Mouse (Mus musculus) intestine, embryonic 14.5 days (tissue): ENCODE measurements around the gene Pemt. TPM values are rescaled to one million over a fixed set of nuclear protein-coding genes. Genes with fewer than 3 reads are reported as not detected.
A peak's percentile ranks its signal among the peaks of the same experiment; 100 is the strongest.
"Not testable (repeated sequence)": the region's sequence is repeated elsewhere in the genome, so short reads cannot be mapped to it uniquely, and the experiment has no call there.

Experiments
- ATAC-seq: fragments of 200-750 bp; cut with Nextera tagmentation; replicated peaks from 2 replicates; pipeline ENCODE4 v1.8.0; 2017; ENCODE audit warnings: low read depth, moderate number of reproducible peaks, moderate TSS enrichment, moderate library complexity; ENCODE audit not compliant: low FRiP score, low TSS enrichment
- DNase-seq: peaks from one replicate; pipeline ENCODE4 v3.0.0-alpha.2; 2018; ENCODE audit warnings: low spot score
- H3K27ac ChIP-seq: fragments of 300-500 bp; sonication (generic); 2 replicates; pipeline ENCODE4 v1.5.1; 2014; ENCODE audit warnings: low read depth, mild to moderate bottlenecking, control low read depth
- H3K27me3 ChIP-seq: fragments of 300-500 bp; sonication (generic); replicated peaks from 2 replicates; pipeline ENCODE4 v1.6.1; 2014; ENCODE audit warnings: low read length, control low read depth; ENCODE audit not compliant: control insufficient read depth, insufficient read depth
- H3K36me3 ChIP-seq: fragments of 300-500 bp; sonication (generic); 2 replicates; pipeline ENCODE4 v1.6.1; 2014; ENCODE audit warnings: low read length, control low read depth; ENCODE audit not compliant: control insufficient read depth, insufficient read depth
- H3K4me1 ChIP-seq: fragments of 300-500 bp; sonication (generic); replicated peaks from 2 replicates; pipeline ENCODE4 v1.6.1; 2014; ENCODE audit warnings: low read length, control low read depth, mixed read lengths; ENCODE audit not compliant: control insufficient read depth, insufficient read depth
- H3K4me2 ChIP-seq: fragments of 300-500 bp; sonication (generic); 2 replicates; pipeline ENCODE4 v1.6.1; 2014; ENCODE audit warnings: low read length
- H3K4me3 ChIP-seq: fragments of 300-500 bp; sonication (generic); 2 replicates; pipeline ENCODE4 v1.5.1; 2014; ENCODE audit warnings: low read depth, low read length, control low read depth, mixed read lengths
- H3K9ac ChIP-seq: fragments of 300-500 bp; sonication (generic); 2 replicates; pipeline ENCODE4 v1.6.1; 2014; ENCODE audit warnings: mild to moderate bottlenecking, low read length
- H3K9me3 ChIP-seq: fragments of 300-500 bp; sonication (generic); 2 replicates; pipeline ENCODE4 v1.6.1; 2016; ENCODE audit warnings: low read length, control low read depth; ENCODE audit not compliant: control insufficient read depth
- WGBS: fragments of 180-500 bp; shearing (Covaris S2); extraction: QIAGEN DNeasy Blood & Tissue Kit; methylation state at CpG from one replicate; pipeline ENCODE4 v1.1.7; 2014; 5-methylcytosine and 5-hydroxymethylcytosine counted together
- polyA plus RNA-seq: library from polyadenylated mRNA; unstranded; fragments of >200 nt; fragmentation: Nextera tagmentation; extraction: Ambion mirVana; gene quantifications from 2 replicates; pipeline ENCODE4 v1.2.1, GENCODE M21; 2014

Gene Pemt
- polyA plus RNA-seq, 1 experiment from 2014 or later: 9.1 TPM

DNA sequence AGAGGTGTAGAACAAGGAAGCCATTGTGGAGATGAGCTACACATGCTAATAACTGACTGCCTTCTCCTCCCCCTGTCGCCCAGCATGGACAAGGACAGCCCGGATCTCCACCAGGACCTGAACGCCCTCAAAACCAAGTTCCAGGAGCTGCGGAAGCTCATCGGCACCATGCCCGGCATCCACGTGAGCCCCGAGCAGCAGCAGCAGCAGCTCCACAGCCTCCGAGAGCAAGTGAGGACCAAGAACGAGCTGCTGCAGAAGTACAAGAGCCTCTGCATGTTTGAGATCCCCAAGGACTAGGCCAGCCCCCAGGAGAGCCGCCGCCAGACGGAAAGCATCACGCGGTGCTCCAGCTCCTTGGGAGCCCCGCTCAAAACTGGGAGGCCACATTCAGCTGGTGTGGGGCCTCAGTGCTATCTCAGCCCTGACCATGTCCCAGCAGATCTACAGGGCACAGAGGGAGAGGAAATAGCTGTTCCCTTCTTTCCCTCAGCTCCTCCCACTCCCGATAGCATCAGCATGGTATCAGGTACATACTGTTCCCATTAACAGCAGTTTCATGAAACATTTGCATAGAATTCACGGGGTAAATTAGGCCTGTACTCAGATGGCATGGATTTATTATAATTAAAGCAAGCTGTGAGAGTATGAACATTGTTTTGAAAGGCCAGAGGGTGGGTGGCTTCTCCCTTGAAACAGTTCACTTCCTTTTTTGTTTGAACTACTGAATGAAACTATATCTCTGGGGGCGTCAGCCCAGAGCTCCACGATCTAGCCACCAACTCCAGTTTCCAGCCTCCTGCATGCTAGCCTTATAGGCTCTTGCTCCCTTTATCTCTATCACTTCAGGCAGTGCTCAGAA is 85.6 kb downstream of the Pemt start:
- Histone ChIP-seq H3K27me3 (peaks cover 16% of the 10 kb centered on the region), H3K4me3 (no peak overlapping the region), H3K36me3 (peaks cover 26% of the 10 kb centered on the region), H3K27ac (no peak overlapping the region), H3K4me1 (peaks cover 4% of the 10 kb centered on the region; the same call in 1 of the 2 replicates), H3K9ac (no peak overlapping the region), H3K9me3 (no peaks in the 10 kb centered on the region), H3K4me2 (no peak overlapping the region)
- WGBS: 90% methylated on average over 20 of the region's 20 CpGs
- no peak for ATAC-seq
- no peak for DNase-seq

DNA sequence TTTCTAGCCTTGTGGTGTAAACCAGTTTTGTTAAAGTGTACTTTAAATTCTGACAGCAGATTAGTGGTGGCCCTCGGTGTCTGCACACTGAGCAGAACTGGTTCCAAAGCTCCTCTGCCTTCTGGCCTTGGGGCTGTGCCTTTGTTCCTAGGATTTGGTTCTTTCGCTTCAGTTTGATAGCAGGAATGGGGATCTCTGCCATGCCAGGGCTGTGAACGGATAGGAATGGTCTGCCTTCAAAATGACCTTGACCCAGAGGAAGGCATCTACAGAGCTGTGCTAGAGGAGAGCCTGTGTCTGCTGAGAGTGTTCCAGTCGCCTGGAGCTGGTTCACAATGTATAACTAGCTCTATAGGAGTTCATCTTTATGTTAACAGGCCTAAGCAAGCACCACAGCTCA is 86.8 kb downstream of the Pemt start:
- ATAC-seq (no peak), DNase-seq (no peak)
- H3K9ac ChIP-seq: no peak overlapping the region
- H3K4me1 ChIP-seq: no peaks in the 10 kb centered on the region; the same call in 1 of the 2 replicates
- H3K36me3 ChIP-seq: peaks cover 30% of the 10 kb centered on the region
- no peak overlapping the region for H3K4me2 ChIP-seq
- H3K4me3 ChIP-seq: no peak overlapping the region
- 67% methylated on average over 4 of the region's 4 CpGs for WGBS
- no peak overlapping the region for H3K27ac ChIP-seq
- H3K27me3 ChIP-seq: peaks cover 16% of the 10 kb centered on the region
- no peaks in the 10 kb centered on the region for H3K9me3 ChIP-seq

DNA sequence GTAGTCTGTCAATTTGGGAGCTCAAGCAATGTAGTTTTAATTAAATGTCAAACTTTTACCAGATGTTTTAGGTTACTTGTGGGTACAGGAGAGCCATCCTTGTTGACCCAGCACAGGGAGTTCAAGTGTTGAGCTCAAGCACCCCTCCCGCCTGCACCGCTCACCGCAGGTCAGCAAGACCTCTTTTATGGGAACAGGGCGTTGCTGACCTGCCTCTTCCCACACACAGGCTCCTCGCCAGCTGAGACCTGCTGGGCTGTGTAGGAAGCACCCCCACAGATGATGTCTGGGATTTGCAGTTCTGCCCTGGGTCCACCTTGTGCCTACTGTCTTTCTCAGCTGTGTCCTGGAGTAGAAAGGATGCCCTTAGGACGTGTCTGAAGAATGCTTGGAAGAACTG is 89.5 kb downstream of the Pemt start:
- Histone ChIP-seq H3K4me1 (no peaks in the 10 kb centered on the region), H3K9ac (no peak overlapping the region), H3K27me3 (no peaks in the 10 kb centered on the region), H3K9me3 (no peaks in the 10 kb centered on the region), H3K4me2 (no peak overlapping the region), H3K4me3 (no peak overlapping the region), H3K27ac (no peak overlapping the region), H3K36me3 (peaks cover 18% of the 10 kb centered on the region)
- ATAC-seq (no peak), DNase-seq (no peak)
- 85% methylated on average over 6 of the region's 6 CpGs for WGBS

DNA sequence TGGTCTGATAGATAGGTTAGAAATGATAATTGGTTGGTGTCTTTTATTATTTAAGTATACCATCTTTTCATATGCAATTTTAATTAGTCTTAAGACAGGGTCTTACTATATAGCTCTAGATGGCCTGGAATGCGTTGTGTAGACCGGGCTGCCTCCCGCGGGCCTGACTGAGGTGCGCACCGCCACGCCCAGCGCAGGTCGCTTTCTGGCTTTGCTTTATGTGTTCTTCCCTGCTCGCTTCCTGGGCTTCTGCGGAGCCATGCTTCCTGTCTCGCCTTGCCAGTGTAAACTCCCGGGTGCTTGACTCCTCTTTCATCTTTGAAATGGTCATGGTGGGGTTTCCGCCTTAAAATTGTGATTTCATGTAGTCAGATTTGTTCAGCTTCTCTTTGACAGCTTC is 93.4 kb downstream of the Pemt start:
- no peak overlapping the region for H3K4me2 ChIP-seq
- no peaks in the 10 kb centered on the region for H3K27me3 ChIP-seq
- H3K9me3 ChIP-seq: no peaks in the 10 kb centered on the region
- ATAC-seq (no peak), DNase-seq (no peak)
- H3K36me3 ChIP-seq: peaks cover 11% of the 10 kb centered on the region; the same call in 1 of the 2 replicates
- H3K27ac ChIP-seq: no peak overlapping the region
- H3K9ac ChIP-seq: no peak overlapping the region
- H3K4me3 ChIP-seq: no peak overlapping the region
- H3K4me1 ChIP-seq: peaks cover 10% of the 10 kb centered on the region
- WGBS: 80% methylated on average over 14 of the region's 14 CpGs

DNA sequence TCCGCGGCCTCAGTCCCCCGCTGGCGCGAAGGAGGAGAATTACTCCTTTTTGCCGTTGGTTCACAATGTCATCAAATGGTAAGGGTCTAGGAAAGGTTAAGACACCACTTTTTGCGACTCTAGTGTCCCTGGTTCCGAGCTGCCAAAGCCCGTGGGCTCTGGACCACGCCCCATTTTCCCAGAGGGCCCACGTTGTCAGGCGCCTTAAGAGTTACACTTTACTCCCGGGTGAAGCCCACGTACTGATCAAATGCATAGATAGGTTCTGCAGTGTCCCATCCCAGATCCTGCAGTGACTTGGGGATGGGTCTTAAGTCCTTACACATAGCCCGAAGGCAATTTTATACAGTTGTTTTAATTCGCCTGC is 97.9 kb downstream of the Pemt start:
- H3K4me1 ChIP-seq: peaks cover 14% of the 10 kb centered on the region
- H3K9me3 ChIP-seq: no peaks in the 10 kb centered on the region
- ATAC-seq (peak; percentile 70), DNase-seq (peak; percentile 66)
- peak overlapping the region; percentile 99 for H3K4me3 ChIP-seq
- peak overlapping the region; percentile 99 for H3K9ac ChIP-seq
- H3K4me2 ChIP-seq: peak overlapping the region; percentile 93
- no peaks in the 10 kb centered on the region for H3K27me3 ChIP-seq
- 0 out of 2 replicates have a peak, but pooled peaks cover 7% of the 10 kb centered on the region for H3K36me3 ChIP-seq
- 1% methylated on average over 16 of the region's 16 CpGs for WGBS
- peak overlapping the region; percentile 79 for H3K27ac ChIP-seq

DNA sequence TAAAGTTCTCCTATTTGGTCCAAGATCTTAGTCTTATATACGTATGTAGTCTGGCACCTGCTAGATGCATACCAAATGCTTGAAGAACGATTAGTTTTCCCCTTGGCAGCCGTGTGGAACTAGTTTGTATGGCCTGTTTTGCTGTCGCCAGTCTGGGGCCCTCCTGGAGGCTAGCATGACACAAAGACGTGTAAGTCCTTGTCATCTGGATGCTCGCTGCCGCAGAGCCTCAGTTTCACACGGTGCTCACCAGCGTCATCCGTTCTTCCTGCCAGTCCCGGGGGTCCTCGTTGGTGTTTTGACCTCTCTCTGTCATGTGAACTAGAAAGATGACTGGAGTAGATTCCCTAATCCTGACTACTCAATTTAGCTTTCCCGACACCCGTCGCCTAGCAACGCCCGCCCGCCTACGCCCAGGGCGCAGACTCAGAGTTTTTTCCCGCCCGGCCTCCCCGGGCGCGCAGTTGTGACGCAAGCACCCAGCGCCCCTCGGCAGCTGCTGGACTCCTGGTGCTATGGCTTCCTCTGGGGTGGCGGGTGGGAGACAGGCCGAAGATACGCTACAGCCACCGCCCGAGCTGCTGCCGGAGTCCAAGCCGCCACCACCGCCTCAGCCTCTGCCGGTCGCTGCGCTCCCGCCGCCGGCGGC is 98.4 kb downstream of the Pemt start, which contains the start of gene Med9:
Gene Med9, plus strand, starts transcription at position 455 of the 649 bp plus-strand sequence.
- Histone ChIP-seq H3K9me3 (no peaks in the 10 kb centered on the region), H3K4me3 (peak within 1 kb of the TSS; percentile 99), H3K27me3 (no peaks in the 10 kb centered on the region), H3K36me3 (0 out of 2 replicates have a peak, but pooled peaks cover 7% of the 10 kb centered on the region), H3K4me2 (peak within 1 kb of the TSS; percentile 93), H3K27ac (peak within 1 kb of the TSS; percentile 79), H3K4me1 (peaks cover 14% of the 10 kb centered on the region), H3K9ac (peak within 1 kb of the TSS; percentile 99)
- DNase-seq (peak; percentile 97), ATAC-seq (peak; percentile 97)
- under 1% methylated on average over 43 of the region's 43 CpGs for WGBS

DNA sequence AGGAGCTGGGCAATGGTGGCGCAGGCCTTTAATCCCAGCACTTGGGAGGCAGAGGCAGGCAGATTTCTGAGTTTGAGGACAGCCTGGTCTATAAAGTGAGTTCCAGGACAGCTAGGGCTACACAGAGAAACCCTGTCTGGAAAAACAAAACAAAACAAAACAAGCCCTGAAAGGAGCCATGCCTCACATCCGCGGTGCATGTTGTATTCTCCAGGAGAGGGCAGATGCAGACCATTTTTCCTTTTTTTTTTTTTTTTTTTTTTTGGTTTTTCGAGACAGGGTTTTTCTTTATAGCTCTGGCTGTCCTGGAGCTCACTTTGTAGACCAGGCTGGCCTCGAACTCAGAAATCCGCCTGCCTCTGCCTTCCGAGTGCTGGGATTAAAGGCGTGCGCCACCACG is 101.4 kb downstream of the Pemt start:
- H3K27ac ChIP-seq, H3K9ac ChIP-seq, H3K9me3 ChIP-seq, DNase-seq, H3K36me3 ChIP-seq, H3K4me2 ChIP-seq, H3K27me3 ChIP-seq, H3K4me3 ChIP-seq, ATAC-seq: not testable (repeated sequence)
- peaks cover 14% of the 10 kb centered on the region for H3K4me1 ChIP-seq
- 93% methylated on average over 9 of the region's 10 CpGs for WGBS

DNA sequence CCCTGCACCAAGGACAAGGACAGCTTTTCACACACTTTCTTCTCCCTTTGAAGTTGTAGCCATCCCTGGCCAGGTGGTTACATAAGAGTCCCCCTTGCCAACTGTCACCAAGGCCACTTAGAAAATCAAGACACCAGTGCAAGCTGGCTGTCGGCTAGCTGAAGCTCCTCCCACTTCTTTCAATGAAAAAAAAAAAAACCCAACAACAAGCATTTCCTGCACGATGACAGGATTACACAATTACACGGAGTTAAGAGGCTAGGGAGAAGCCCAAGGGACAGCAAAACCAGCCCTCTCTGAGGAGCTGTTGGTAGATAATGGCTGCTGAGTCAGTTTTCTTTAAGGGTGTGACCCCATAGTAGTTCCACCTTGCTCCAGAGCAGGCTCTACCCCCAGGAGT is 104.9 kb downstream of the Pemt start:
- WGBS: 20% methylated on average over 3 of the region's 3 CpGs
- H3K9me3 ChIP-seq: no peaks in the 10 kb centered on the region
- H3K9ac ChIP-seq: no peak overlapping the region
- no peak overlapping the region for H3K4me2 ChIP-seq
- H3K27me3 ChIP-seq: no peaks in the 10 kb centered on the region
- no peaks in the 10 kb centered on the region for H3K36me3 ChIP-seq
- ATAC-seq (no peak), DNase-seq (no peak)
- no peaks in the 10 kb centered on the region for H3K4me1 ChIP-seq
- H3K4me3 ChIP-seq: no peak overlapping the region
- H3K27ac ChIP-seq: no peak overlapping the region
